Mouse (Mus musculus) ZHBTc4 (cell line): ENCODE results near the gene St6galnac3.
A peak's percentile ranks its signal among the peaks of the same experiment; 100 is the strongest.

Experiments
- DNase-seq: peaks from one replicate; pipeline ENCODE4 v3.0.0-alpha.2; 2011; ENCODE audit warnings: low read depth, low spot score

Gene St6galnac3

GRCm38 (mm10) chr3:153287564-153287963 lies 437.4 kb downstream of the St6galnac3 start:
- DNase-seq: no peak

GRCm38 (mm10) chr3:153287081-153287480 lies 437.9 kb downstream of the St6galnac3 start:
- DNase-seq: peak; percentile 60

GRCm38 (mm10) chr3:153282123-153282765 lies 442.7 kb downstream of the St6galnac3 start:
- no peak for DNase-seq

- no peak for DNase-seq
Measured at GRCm38 (mm10) chr3:153278249-153278648, 446.7 kb downstream of the St6galnac3 start.

GRCm38 (mm10) chr3:153277389-153277999 lies 447.5 kb downstream of the St6galnac3 start:
- peak; percentile 46 for DNase-seq

GRCm38 (mm10) chr3:153276830-153277388 lies 448.1 kb downstream of the St6galnac3 start:
- DNase-seq: no peak

GRCm38 (mm10) chr3:153276101-153276829 lies 448.7 kb downstream of the St6galnac3 start:
- DNase-seq: no peak

- no peak for DNase-seq
Measured at GRCm38 (mm10) chr3:153272241-153272640, 452.7 kb downstream of the St6galnac3 start.

GRCm38 (mm10) chr3:153267397-153267796 lies 457.6 kb downstream of the St6galnac3 start:
- DNase-seq: peak; percentile 55

- no peak for DNase-seq
Measured at GRCm38 (mm10) chr3:153261985-153262384, 463.0 kb downstream of the St6galnac3 start.

- DNase-seq: peak; percentile 53
Measured at GRCm38 (mm10) chr3:153260225-153260933, 464.6 kb downstream of the St6galnac3 start.

GRCm38 (mm10) chr3:153255910-153256309 lies 469.1 kb downstream of the St6galnac3 start:
- DNase-seq: peak; percentile 41

GRCm38 (mm10) chr3:153251653-153252052 lies 473.3 kb downstream of the St6galnac3 start:
- DNase-seq: no peak

GRCm38 (mm10) chr3:153250598-153251257 lies 474.2 kb downstream of the St6galnac3 start:
- DNase-seq: peak; percentile 94

- no peak for DNase-seq
Measured at GRCm38 (mm10) chr3:153248866-153249265, 476.1 kb downstream of the St6galnac3 start.

GRCm38 (mm10) chr3:153248029-153248428 lies 476.9 kb downstream of the St6galnac3 start:
- peak; percentile 64 for DNase-seq

GRCm38 (mm10) chr3:153242524-153242923 lies 482.4 kb downstream of the St6galnac3 start:
- DNase-seq: peak; percentile 53

- DNase-seq: no peak
Measured at GRCm38 (mm10) chr3:153241134-153241533, 483.8 kb downstream of the St6galnac3 start.

GRCm38 (mm10) chr3:153240366-153240765 lies 484.6 kb downstream of the St6galnac3 start:
- DNase-seq: no peak

GRCm38 (mm10) chr3:153238381-153238780 lies 486.6 kb downstream of the St6galnac3 start:
- no peak for DNase-seq

GRCm38 (mm10) chr3:153236262-153236661 lies 488.7 kb downstream of the St6galnac3 start:
- no peak for DNase-seq
